Mouse (Mus musculus): ENCODE results near the gene Fam181a.
A peak's percentile ranks its signal among the peaks of the same experiment; 100 is the strongest.

Fam181a gene

DNA sequence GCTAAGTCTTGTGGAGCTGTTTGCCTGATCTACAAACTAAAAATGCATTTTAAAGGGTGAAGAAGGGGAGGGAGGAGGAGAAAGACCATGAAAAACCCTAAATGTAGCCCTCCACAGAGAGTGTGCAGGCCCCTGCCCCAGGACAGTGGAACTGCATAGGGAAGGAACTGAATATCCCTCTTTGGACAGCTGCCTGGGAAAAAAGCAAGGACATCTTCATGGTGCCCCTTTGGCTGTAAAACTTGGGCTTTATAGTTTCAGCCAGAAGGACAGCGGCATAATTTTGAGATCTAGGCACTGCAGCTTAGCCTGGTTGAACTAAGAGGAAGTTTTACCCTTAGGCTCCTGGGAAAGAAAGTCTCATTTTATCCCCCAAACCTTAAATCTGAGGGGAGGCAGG lies 7.8 kb upstream of the Fam181a start:
- H3K27me3 ChIP-seq (ENCODE audit: control insufficient read depth, insufficient read depth, low read length, poor library complexity, severe bottlenecking): no peaks in the 10 kb centered on the region
- H3K36me3 ChIP-seq (ENCODE audit: control insufficient read depth, insufficient read depth, low read length, poor library complexity, severe bottlenecking): no peaks in the 10 kb centered on the region
- no peak for DNase-seq (ENCODE audit: low read depth, low spot score)

DNA sequence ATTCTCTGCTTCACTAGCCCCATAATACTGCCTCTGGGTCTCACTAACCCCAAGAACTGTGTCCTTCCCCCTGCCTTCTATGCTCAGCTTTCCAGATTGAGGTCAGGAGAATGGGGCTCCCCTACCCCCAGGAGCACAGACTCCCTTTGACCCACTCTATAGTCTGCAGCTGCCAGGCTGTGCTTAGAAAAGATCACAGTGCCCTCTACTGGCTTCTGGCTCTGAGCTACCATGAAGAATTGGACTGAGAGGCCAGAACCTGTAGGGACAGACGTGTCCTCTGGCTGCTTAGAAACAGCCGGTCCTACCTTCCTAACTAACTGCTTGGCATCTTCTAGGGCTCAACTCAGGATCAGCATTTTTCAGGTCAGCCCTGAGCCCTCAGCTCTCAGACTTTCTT lies 4.6 kb upstream of the Fam181a start:
- Histone ChIP-seq H3K27me3 (ENCODE audit: control insufficient read depth, insufficient read depth, low read length, poor library complexity, severe bottlenecking) (no peaks in the 10 kb centered on the region), H3K36me3 (ENCODE audit: control insufficient read depth, insufficient read depth, low read length, poor library complexity, severe bottlenecking) (no peaks in the 10 kb centered on the region)
- peak; percentile 25 for DNase-seq (ENCODE audit: low read depth, low spot score)

DNA sequence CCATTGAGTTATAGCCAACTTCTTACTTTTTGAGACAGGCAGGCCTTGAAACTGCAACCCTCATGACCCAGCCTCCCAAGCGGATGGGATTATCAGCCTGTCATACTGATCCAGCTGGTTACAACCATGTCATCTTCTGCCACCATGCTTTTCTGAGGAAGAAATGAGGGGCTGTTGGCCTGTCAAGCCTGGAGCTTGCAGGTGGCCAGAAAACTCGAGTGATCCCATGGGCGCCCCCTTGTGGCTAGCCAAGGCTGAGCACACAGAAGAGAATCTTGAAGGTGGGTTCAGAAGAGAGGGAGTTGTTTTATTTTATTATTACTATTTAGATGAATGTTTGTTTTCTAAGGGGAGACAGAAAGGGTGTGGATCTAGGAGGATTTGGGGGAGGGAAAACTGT lies 4.1 kb upstream of the Fam181a start:
- DNase-seq (ENCODE audit: low read depth, low spot score): peak; percentile 54
- Histone ChIP-seq H3K36me3 (ENCODE audit: control insufficient read depth, insufficient read depth, low read length, poor library complexity, severe bottlenecking) (no peaks in the 10 kb centered on the region), H3K27me3 (ENCODE audit: control insufficient read depth, insufficient read depth, low read length, poor library complexity, severe bottlenecking) (no peaks in the 10 kb centered on the region)

- H3K27me3 ChIP-seq (ENCODE audit: control insufficient read depth, insufficient read depth, low read length, poor library complexity, severe bottlenecking): no peaks in the 10 kb centered on the region
- no peak for DNase-seq (ENCODE audit: low read depth, low spot score)
- H3K36me3 ChIP-seq (ENCODE audit: control insufficient read depth, insufficient read depth, low read length, poor library complexity, severe bottlenecking): no peaks in the 10 kb centered on the region
Measured at GRCm38 (mm10) chr12:103311921-103312320, 1.1 kb downstream of the Fam181a start.

DNA sequence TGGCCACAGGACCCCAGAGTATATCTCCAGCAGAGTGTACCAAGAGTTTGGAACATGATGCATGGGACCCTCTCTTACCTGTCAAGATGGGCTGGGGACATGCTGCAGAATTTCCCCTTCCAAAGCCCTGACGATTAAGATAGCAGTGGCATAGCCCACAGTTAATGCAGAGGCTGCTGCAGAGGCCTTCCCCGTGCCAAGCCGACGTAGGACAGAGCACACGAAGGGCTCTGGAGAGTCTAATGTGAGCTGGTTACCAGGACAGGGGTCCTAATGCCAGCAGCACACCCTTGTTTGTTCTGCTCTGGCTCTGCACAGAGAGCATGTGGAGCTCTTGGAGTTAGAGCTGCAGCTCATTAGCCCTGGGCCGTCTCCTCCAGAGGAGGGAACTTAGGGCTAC lies 2.5 kb downstream of the Fam181a start:
- DNase-seq (ENCODE audit: low read depth, low spot score): no peak
- Histone ChIP-seq H3K36me3 (ENCODE audit: control insufficient read depth, insufficient read depth, low read length, poor library complexity, severe bottlenecking) (no peaks in the 10 kb centered on the region), H3K27me3 (ENCODE audit: control insufficient read depth, insufficient read depth, low read length, poor library complexity, severe bottlenecking) (no peaks in the 10 kb centered on the region)

DNA sequence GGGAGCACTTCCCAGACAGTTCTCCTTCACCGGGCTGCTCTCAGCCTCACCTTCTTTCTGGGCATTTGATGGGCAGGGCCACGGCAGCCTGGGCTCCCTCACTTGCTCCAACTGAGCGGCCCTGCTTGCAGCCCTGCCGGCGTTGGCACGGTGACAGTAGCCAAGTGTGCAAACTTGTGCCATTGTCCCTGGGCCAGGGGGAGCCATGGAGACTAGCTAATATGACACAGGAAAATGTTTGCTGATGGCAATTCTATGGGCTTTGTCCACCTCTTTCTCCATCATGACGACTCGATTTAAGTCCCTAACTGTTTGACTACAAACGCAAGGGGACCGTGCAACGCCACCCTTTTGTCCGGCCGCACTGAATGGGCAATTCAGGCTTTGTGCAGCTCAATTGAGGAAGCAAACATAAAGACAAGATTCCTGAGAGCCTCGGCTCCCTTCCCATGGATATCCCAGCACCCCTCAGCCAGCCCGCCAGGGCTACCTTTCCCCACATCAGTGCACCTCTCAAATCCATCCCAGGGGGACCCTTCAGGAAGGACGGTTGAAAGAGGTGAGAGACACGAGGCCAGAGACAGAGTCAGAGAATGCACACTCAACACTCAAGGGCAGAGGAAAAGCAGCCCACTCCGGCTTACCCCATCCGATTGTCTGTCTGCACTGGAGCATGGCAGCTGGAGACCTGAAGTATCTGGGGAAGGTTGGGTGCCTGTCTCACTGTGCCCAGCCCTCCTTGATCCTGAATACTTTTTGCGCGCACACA lies 3.3 kb downstream of the Fam181a start:
- Histone ChIP-seq H3K27me3 (ENCODE audit: control insufficient read depth, insufficient read depth, low read length, poor library complexity, severe bottlenecking) (no peaks in the 10 kb centered on the region), H3K36me3 (ENCODE audit: control insufficient read depth, insufficient read depth, low read length, poor library complexity, severe bottlenecking) (no peaks in the 10 kb centered on the region)
- DNase-seq (ENCODE audit: low read depth, low spot score): no peak

DNA sequence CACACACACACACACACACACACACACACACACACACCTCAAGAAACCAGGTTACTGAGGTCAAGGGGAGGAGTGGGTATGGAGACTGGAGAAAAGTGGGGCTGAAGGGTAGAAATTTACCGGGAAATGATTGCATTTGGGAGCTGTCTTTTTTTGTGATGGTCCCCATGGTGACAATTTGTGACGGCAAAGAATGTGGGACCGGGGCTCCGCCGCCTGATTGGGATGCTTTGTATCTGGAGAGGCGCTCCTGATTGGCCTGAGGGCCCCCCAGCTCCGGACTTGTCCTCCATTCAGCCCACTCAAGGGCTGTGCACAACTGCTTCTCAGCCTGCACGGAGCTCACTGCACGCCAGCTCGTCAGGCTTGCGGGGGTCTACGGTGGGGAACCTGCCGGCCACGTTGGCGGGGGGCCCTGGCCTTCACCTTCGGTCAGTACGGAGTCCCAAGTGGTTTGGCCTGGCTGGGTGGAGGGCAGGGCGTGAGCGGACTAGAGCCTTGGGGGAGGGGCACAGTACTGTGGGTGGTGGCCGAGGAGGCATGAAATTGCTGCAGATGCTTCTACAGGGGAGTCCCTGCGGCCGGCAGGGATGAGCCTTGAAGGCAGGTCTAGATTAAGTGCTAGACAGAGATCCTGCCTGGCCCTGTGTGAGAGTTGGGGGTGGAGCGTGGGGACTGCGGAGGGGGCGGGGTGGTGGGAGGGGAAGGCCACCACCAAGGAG lies 4.0 kb downstream of the Fam181a start:
- DNase-seq (ENCODE audit: low read depth, low spot score): no peak
- no peaks in the 10 kb centered on the region for H3K27me3 ChIP-seq (ENCODE audit: control insufficient read depth, insufficient read depth, low read length, poor library complexity, severe bottlenecking)
- H3K36me3 ChIP-seq (ENCODE audit: control insufficient read depth, insufficient read depth, low read length, poor library complexity, severe bottlenecking): no peaks in the 10 kb centered on the region

DNA sequence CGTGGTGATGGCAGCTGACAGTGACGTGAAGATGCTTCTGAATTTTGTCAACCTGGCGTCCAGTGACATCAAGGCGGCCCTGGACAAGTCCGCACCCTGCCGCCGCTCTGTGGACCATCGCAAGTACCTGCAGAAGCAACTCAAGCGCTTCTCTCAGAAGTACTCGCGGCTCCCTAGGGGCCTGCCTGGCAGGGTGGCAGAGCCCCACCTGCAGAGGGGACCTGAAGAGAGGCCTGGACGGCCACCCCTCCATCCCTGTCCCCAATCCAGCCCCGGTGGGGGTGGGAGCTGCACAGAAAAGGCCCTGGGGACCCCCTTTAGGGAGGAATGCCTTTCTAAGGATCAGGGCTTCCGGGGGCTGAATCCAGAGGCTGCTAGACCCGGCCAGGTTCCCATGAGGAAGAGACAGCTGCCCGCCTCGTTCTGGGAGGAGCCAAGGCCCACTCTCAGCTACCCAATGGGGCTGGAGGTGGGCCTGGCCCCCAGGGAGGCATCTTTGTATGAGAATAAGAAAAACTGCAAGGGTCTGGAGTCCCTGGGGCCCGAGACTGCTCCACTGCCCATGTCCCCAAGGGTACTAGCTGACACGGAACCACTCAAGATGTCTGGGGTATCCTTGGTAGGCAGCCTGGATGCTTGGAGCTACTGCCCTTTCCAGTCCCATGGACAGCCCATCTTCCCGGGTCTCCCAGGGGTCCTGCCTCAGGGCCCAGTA lies 5.2 kb downstream of the Fam181a start:
- no peaks in the 10 kb centered on the region for H3K27me3 ChIP-seq (ENCODE audit: control insufficient read depth, insufficient read depth, low read length, poor library complexity, severe bottlenecking)
- H3K36me3 ChIP-seq (ENCODE audit: control insufficient read depth, insufficient read depth, low read length, poor library complexity, severe bottlenecking): no peaks in the 10 kb centered on the region
- DNase-seq (ENCODE audit: low read depth, low spot score): no peak

DNA sequence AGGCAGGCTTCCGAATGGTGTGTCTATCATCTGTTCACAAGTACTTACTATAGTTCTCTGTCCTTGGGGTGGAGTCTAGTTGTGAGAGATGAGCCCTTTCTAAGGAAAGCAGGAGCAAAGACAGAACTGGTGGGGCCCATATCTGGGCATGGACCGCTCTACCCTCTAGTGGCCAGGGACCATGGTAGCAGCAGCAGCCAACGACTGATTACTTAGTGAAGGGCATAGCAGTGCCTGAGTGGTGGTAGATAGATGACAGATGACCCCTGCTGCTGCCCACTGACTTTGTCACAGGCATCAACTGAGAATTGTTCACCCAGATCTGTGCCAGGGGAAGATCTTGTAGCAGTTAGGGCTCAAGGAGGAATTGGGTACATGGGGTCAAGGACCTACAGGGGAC lies 12.0 kb downstream of the Fam181a start:
- Histone ChIP-seq H3K27me3 (ENCODE audit: control insufficient read depth, insufficient read depth, low read length, poor library complexity, severe bottlenecking) (no peaks in the 10 kb centered on the region), H3K36me3 (ENCODE audit: control insufficient read depth, insufficient read depth, low read length, poor library complexity, severe bottlenecking) (no peaks in the 10 kb centered on the region)
- peak; percentile 52 for DNase-seq (ENCODE audit: low read depth, low spot score)

GRCm38 (mm10) chr12:103325156-103325857 lies 14.5 kb downstream of the Fam181a start:
- no peaks in the 10 kb centered on the region for H3K36me3 ChIP-seq (ENCODE audit: control insufficient read depth, insufficient read depth, low read length, poor library complexity, severe bottlenecking)
- no peaks in the 10 kb centered on the region for H3K27me3 ChIP-seq (ENCODE audit: control insufficient read depth, insufficient read depth, low read length, poor library complexity, severe bottlenecking)
- peak; percentile 96 for DNase-seq (ENCODE audit: low read depth, low spot score)

DNA sequence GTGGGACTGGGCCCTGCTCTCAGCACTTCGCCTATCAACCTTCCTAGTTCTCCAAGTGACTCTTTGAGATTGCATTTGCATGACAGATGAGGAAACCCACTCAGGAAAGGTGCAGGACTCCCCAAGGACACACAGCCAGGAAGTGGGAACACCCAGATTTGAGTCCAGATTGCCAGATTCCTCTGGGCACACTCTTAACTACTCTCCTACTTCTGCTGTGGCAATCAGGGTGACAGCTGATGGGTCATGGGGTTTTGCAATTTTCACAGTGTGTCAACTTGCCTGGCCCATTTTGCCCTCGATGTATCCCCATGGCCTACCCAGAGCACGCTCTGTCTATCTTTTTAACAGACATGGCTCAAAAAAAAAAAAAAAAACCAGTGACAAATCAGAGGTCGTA lies 15.8 kb downstream of the Fam181a start:
- H3K27me3 ChIP-seq (ENCODE audit: control insufficient read depth, insufficient read depth, low read length, poor library complexity, severe bottlenecking): no peaks in the 10 kb centered on the region
- no peak for DNase-seq (ENCODE audit: low read depth, low spot score)
- H3K36me3 ChIP-seq (ENCODE audit: control insufficient read depth, insufficient read depth, low read length, poor library complexity, severe bottlenecking): no peaks in the 10 kb centered on the region

DNA sequence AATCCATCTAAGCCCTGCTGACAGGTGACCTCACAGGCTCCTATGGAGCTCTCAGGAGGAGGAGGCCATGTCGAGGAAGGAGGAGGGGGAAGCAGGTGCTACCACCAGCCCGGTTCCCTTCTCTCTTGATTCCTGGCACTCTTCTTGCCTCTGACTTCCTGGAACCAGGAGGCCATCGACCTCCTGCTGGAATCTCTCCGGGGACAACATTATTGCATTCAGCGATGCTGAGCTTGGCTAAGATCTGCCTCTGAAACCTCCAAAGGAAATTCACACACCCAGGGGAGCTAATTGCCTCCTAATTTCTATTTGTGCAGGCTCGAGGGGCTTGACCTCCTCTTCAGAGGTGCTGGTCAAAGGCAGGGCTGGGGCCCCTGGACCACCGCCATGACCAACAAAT lies 16.3 kb downstream of the Fam181a start:
- no peaks in the 10 kb centered on the region for H3K27me3 ChIP-seq (ENCODE audit: control insufficient read depth, insufficient read depth, low read length, poor library complexity, severe bottlenecking)
- H3K36me3 ChIP-seq (ENCODE audit: control insufficient read depth, insufficient read depth, low read length, poor library complexity, severe bottlenecking): no peaks in the 10 kb centered on the region
- no peak for DNase-seq (ENCODE audit: low read depth, low spot score)

DNA sequence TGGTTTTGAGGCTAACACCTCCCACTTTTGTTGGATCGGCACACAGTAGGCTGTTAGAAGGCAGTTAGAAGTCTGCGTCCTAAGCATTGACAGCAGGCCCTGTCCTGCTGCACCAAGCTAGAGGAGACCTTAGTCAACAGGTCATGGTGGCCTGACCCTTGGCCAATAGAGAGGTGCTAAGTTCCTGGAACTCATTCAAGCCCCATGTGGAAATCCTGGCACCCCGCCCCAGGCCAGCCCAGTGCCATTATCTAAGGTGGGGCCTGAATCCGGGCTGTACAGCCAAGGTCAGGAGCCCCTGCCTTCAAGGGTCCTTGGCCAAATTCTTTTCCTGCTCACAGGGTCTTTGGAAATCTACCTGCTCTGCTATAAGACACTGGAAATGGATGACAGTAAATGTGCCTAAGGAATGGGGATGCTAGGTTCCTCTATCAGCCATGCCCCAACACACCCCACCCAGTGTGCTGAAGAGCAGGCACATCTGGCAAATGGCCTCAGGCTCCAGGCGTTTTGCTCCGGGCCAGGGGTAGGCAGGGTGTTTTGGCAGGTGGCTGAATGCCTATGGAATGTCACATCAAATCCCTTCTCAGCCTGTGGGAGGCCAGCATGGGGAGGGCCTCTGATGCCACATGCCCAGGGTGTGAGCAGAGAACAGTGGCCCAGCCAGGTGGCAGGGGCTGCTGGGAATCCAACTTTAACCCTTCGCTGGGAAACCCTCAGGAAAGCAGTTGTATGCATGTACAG lies 17.8 kb downstream of the Fam181a start:
- no peak for DNase-seq (ENCODE audit: low read depth, low spot score)
- H3K36me3 ChIP-seq (ENCODE audit: control insufficient read depth, insufficient read depth, low read length, poor library complexity, severe bottlenecking): no peaks in the 10 kb centered on the region

DNA sequence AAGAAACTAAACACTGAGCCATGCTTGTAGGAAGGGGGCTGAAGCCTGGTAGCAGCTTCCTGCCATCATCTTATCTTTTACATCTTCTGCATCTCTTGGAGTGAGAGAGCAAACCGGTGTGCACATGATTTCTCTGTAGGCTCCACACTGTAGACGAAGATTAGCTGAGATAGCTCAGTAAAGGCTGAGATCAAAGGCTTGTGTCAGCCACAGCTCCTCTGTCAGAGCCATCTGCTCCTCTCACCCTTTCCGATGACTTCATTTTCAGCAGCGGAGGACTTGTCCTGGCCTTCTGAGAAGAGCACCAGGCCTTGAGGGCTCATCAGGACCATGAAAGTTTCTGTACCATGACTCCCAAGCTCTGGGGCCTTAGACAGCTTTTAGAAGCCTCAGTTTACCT lies 20.7 kb downstream of the Fam181a start:
- Histone ChIP-seq H3K36me3 (ENCODE audit: control insufficient read depth, insufficient read depth, low read length, poor library complexity, severe bottlenecking) (no peaks in the 10 kb centered on the region), H3K27me3 (ENCODE audit: control insufficient read depth, insufficient read depth, low read length, poor library complexity, severe bottlenecking) (no peaks in the 10 kb centered on the region)
- DNase-seq (ENCODE audit: low read depth, low spot score): no peak

More for the DNA sequence above, 17.8 kb downstream of the Fam181a start:
- no peaks in the 10 kb centered on the region for H3K27me3 ChIP-seq (ENCODE audit: control insufficient read depth, insufficient read depth, low read length, poor library complexity, severe bottlenecking)

All from splenic B cell, adult 2 months (primary cell).